Mouse (Mus musculus): ENCODE data around the gene Lyzl4.

The Lyzl4 gene

GRCm38 (mm10) chr9:121647026-121647425 is 5.1 kb upstream of the Lyzl4 start:
- DNase-seq (ENCODE audit: low spot score in 2 of 2) = no peak

DNA sequence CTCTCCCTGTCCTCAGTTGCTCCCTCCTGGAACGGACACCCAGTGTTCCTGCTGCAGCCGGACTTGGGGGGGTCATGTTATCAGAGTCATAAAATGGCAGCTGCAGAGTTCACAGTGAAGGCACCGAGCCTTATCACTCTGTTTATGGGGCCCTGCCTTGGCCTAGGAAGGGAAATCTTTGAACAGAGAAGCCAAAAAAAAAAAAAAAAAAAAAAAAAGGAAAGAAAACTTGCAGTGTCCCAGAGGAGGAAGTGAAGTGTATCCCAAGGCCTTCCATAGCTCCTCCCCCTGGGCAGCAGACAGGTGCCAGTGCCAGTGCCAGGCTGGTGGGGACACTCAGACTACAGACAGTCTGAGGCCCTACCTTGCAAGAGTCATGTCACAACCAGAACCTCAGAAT is 3.0 kb upstream of the Lyzl4 start:
- no peak for DNase-seq (ENCODE audit: low spot score in 2 of 2)

GRCm38 (mm10) chr9:121642401-121643181 is 695 bp upstream of the Lyzl4 start, which contains the start of gene Vipr1:
Vipr1 (plus strand) TSS chr9:121642716.
- DNase-seq (ENCODE audit: low spot score in 2 of 2) = peak; percentile 53 to 74

DNA sequence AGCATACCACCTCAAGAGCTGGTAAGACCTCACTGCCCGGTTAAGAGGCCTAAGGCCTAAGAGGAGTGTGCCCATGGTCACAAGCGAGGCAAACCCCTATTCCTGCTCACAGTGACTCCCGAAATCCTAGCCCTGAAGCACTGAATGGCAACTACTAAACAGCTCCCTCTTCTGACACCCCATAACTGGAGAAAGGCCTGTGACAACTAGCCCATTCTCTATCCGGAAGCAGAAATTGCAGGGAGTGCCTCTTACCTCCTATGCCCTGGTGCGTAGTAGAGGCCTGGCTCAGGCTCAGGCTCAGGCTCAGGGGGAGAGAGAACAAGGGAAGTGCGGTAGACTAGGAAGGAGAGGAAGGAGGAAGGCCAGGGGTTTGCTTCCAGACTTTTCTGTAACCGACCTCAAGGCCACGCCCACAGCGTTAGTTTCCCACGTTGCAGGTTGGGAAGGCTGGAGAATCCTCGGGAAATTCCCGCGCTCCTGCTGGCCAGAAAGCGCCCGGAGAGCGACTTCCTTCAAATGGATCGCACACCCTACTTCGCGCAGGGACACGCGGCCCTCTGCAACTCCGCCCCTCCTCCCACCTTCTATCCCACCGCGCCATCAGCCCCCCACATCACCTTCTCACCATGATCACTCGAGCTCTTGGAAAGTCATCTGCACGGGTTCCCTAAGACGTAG is 521 bp downstream of the Lyzl4 start:
- no peak for DNase-seq (ENCODE audit: low spot score in 2 of 2)

GRCm38 (mm10) chr9:121639790-121640189 is 2.1 kb downstream of the Lyzl4 start:
- peak; percentile 50 to 61 for DNase-seq (ENCODE audit: low spot score in 2 of 2)

DNA sequence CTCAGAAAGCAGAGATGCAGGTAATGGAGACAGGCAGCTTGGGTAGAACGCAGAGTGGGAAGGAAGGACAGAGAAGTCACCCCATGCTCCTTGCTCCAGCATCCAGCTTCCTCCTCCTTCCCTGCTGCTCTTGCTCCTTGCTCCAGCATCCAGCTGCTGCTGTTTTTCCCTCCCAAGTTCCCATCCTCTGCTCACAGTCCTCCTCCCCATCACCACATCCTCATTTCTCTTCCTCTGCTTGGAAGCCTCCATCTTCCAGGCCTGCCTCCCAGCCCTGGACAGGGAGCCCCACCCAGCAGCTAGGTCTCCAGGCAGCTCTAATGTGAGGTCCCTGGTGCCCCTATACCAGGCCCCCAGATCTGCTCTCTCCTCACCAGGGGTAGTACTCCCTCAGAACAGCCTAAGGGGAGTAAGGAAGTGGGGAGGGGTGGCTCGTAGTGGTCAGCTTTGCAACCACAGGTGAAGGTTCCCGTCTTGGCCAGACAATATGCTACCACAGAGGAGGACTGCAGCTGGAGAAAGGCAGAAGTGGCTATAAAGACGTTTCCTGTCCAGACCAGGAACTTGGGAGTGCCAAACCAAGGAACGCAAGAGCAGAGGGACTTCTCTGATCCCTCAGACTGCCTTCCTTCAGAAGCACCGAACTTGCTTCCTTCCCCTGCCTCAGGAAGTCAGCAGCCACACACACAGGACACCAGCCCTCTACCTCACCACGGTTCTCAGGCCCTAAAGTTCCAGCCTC is 5.9 kb downstream of the Lyzl4 start:
- no peak for DNase-seq (ENCODE audit: low spot score in 2 of 2)

GRCm38 (mm10) chr9:121633306-121633705 is 8.6 kb downstream of the Lyzl4 start:
- no peak for DNase-seq (ENCODE audit: low spot score in 2 of 2)

GRCm38 (mm10) chr9:121632891-121633290 is 9.0 kb downstream of the Lyzl4 start:
- DNase-seq (ENCODE audit: low spot score in 2 of 2) = no peak

GRCm38 (mm10) chr9:121631946-121632345 is 9.9 kb downstream of the Lyzl4 start:
- no peak for DNase-seq (ENCODE audit: low spot score in 2 of 2)

GRCm38 (mm10) chr9:121630627-121631026 is 11.3 kb downstream of the Lyzl4 start:
- no peak for DNase-seq (ENCODE audit: low spot score in 2 of 2)

GRCm38 (mm10) chr9:121624920-121625319 is 17.0 kb downstream of the Lyzl4 start:
- DNase-seq (ENCODE audit: low spot score in 2 of 2) = no peak

- DNase-seq (ENCODE audit: low spot score in 2 of 2) = no peak
Measured at GRCm38 (mm10) chr9:121623235-121623634, 18.7 kb downstream of the Lyzl4 start.

- no peak for DNase-seq (ENCODE audit: low spot score in 2 of 2)
Measured at GRCm38 (mm10) chr9:121619441-121619840, 22.5 kb downstream of the Lyzl4 start.

DNA sequence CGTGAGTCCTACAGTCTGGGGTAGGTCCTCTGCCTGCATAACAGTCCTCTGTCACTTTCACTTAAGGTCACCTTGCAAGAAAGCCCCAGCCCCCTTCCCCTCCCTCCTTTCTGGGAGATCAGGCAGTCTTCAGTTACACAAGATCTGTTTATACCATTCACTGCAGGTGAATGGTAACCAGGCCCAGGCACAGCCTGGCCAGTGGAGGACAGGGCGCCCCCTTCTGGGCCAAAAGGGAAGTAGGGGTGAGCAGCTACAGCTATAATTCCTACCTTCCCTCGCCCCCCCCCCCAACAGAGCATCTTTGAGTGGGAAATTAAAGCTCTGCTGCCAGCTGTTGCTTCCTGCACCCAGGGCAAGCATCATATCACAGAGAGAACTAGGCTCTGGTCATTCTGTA is 25.4 kb downstream of the Lyzl4 start:
- no peak for DNase-seq (ENCODE audit: low spot score in 2 of 2)

DNA sequence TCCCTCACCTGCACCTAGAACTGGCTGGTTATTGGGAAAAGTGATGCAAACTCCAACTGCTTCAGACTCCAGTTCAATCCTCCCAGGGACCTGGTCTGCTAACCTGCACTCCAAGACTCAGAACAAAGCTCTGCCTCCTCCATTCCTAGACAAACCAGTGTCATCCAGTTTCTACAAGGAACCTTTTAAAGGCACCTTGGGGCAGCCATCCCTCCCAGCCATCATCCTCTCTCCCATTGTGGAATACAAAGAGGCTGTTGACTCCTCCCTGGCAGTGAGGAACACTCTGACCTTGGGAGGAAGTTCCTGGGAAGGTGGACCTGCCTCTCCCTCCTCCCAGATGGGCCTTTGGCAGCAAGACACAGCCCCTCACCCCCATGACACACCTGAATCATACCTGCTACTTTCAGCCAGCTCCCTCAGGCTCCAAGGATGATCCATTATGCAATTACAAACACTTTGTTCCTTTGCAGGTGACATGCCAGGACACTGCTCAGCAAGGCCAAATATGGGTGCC is 27.6 kb downstream of the Lyzl4 start:
- DNase-seq (ENCODE audit: low spot score in 2 of 2) = no peak

DNA sequence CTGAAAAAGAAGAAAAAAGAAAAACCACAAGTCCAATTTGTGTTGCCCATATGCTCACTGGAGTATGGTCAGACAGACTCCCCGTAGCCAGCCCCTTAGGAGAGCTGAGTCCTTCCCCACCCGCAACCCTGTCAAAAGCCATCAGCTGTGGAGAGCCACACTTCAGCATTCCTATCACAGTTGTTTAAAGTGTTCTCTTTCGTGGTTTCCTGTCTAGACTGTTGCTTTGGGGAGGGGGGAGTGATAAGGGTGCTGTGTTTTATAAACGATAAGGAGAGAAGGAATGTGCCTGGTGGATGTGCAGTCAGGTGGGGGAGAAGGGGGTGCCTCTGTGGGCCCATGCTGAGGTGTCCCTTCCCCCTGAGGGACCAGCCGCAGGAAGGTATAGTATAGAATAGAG is 28.7 kb downstream of the Lyzl4 start:
- DNase-seq (ENCODE audit: low spot score in 2 of 2) = no peak

DNA sequence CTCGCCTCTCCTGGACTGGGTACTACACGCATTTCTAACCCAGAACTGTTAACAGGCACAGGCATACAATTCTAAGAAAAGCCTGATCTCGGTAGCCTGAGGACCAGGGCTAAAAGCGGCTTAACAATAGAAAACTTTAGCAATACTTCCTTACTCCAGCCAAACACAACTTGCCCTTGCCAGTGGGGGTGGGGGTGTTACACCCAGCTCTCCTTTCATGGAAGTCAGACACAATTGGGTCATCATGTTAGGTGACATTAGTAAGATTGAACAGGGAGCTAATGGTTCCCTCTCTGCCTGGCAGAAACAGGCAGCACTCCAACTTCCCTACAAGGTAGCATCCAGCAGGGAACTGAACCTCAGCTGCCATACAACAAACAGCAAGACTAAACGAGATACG is 32.5 kb downstream of the Lyzl4 start:
- no peak for DNase-seq (ENCODE audit: low spot score in 2 of 2)

DNA sequence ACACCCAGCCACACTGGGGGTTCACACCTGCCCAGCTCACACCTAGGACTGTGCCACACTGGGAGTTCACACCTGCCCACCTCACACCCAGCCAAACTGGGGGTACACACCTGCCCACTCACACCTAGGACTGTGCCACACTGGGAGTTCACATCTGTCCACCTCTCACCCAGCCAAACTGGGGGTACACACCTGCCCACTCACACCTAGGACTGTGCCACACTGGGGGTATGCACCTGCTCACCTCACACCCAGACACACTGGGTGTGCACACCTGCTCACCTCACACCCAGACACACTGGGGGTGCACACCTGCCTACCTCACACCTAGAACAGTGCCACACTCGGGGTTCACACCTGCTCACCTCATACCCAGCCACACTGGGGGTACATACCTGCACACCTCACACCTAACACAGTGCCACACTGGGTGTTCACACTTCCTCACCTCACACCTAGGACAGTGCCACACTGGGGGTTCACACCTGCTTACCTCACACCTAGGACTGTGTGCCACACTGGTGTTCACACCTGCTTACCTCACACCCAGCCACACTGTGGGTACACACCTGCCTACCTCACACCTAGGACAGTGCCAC is 35.3 kb downstream of the Lyzl4 start:
- DNase-seq (ENCODE audit: low spot score in 2 of 2) = no peak

GRCm38 (mm10) chr9:121605414-121606278 is 36.2 kb downstream of the Lyzl4 start:
- DNase-seq (ENCODE audit: low spot score in 2 of 2) = peak; percentile 73 to 79

- DNase-seq (ENCODE audit: low spot score in 2 of 2) = no peak
Measured at GRCm38 (mm10) chr9:121602381-121602780, 39.5 kb downstream of the Lyzl4 start.

GRCm38 (mm10) chr9:121600861-121601427 is 41.0 kb downstream of the Lyzl4 start:
- DNase-seq (ENCODE audit: low spot score in 2 of 2) = peak; percentile 28 to 44
